Mouse (Mus musculus) hindbrain, embryonic 15.5 days (tissue): ENCODE results near the gene Cd300ld2. TPM values are rescaled to one million over a fixed set of nuclear protein-coding genes. Genes with fewer than 3 reads are reported as not detected.

Experiments used
- ATAC-seq: fragments of 200-750 bp; cut with Nextera tagmentation; 2 replicates; pipeline ENCODE4 v1.8.0; 2017; ENCODE audit warnings: low read depth, moderate number of reproducible peaks, moderate TSS enrichment; ENCODE audit not compliant: low FRiP score
- H3K27ac ChIP-seq: fragments of 300-500 bp; sonication (generic); replicated peaks from 2 replicates; pipeline ENCODE4 v1.5.1; 2015; ENCODE audit warnings: mild to moderate bottlenecking, inconsistent platforms
- H3K27me3 ChIP-seq: fragments of 300-500 bp; sonication (generic); 2 replicates; pipeline ENCODE4 v1.6.1; 2015; ENCODE audit warnings: control low read depth, inconsistent platforms
- H3K36me3 ChIP-seq: fragments of 300-500 bp; sonication (generic); 2 replicates; pipeline ENCODE4 v1.6.1; 2015; ENCODE audit warnings: control low read depth, inconsistent platforms
- H3K4me1 ChIP-seq: fragments of 300-500 bp; sonication (generic); replicated peaks from 2 replicates; pipeline ENCODE4 v1.6.1; 2015; ENCODE audit warnings: control low read depth, inconsistent platforms
- H3K4me2 ChIP-seq: fragments of 300-500 bp; sonication (generic); 2 replicates; pipeline ENCODE4 v1.6.1; 2015; ENCODE audit warnings: moderate library complexity, mild to moderate bottlenecking, inconsistent platforms
- H3K4me3 ChIP-seq: fragments of 300-500 bp; sonication (generic); 2 replicates; pipeline ENCODE4 v1.5.1; 2015; ENCODE audit warnings: mild to moderate bottlenecking, inconsistent platforms
- H3K9ac ChIP-seq: fragments of 300-500 bp; sonication (generic); 2 replicates; pipeline ENCODE4 v1.6.1; 2015; ENCODE audit warnings: inconsistent platforms
- H3K9me3 ChIP-seq: fragments of 300-500 bp; sonication (generic); 2 replicates; pipeline ENCODE4 v1.6.1; 2016; ENCODE audit warnings: control low read depth, inconsistent platforms
- WGBS: fragments of 180-500 bp; shearing (Covaris S2); methylation state at CpG from one replicate; pipeline ENCODE4 v1.1.7; 2015; 5-methylcytosine and 5-hydroxymethylcytosine counted together
- polyA plus RNA-seq: library from polyadenylated mRNA; unstranded; fragments of >200 nt; fragmentation: Nextera tagmentation; extraction: Ambion mirVana; gene quantifications from 2 replicates; pipeline ENCODE4 v1.2.1, GENCODE M21; 2015

Cd300ld2 gene
- polyA plus RNA-seq, 1 experiment from 2014 or later: not detected

DNA sequence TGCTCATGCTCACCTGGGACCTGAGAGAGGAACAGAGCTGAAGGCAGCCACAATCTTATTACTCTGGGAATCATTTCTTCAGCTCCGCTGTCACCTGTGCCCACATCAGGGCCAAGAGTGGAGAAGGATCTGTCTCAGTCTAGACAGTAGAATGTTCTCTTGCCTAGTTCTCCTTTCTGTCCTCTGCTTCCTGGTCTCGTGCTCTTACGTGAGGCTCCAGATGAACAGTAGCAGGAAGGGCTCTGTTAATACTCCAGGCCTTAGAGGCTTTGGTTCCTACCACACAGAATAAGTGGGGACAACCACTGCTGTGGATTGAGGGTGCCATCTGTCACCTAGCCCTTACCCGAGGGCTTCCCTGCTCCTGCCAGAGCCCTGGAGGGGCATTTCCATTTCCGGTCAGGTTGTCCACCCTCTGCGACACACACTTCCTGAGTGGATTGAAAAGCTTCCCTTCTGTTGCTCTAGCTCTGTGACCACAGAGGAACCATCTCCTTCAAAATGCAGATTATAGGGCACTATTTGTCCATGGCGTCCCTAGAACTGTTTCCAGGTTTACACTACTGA is 14.4 kb downstream of the Cd300ld2 start, which contains the start of gene Cd300c2:
Gene Cd300c2 (minus strand): TSS at position 407 of the 567 bp plus-strand sequence.
- no peaks in the 10 kb centered on the region for H3K9me3 ChIP-seq
- H3K4me3 ChIP-seq: no peak within 1 kb of the TSS
- H3K27ac ChIP-seq: no peak within 1 kb of the TSS
- no peak within 1 kb of the TSS for H3K4me2 ChIP-seq
- 87% methylated on average over 7 of the region's 7 CpGs for WGBS
- no peak within 1 kb of the TSS for H3K9ac ChIP-seq
- no peaks in the 10 kb centered on the region for H3K36me3 ChIP-seq
- no peaks in the 10 kb centered on the region for H3K4me1 ChIP-seq
- H3K27me3 ChIP-seq: no peaks in the 10 kb centered on the region
- no peak for ATAC-seq

DNA sequence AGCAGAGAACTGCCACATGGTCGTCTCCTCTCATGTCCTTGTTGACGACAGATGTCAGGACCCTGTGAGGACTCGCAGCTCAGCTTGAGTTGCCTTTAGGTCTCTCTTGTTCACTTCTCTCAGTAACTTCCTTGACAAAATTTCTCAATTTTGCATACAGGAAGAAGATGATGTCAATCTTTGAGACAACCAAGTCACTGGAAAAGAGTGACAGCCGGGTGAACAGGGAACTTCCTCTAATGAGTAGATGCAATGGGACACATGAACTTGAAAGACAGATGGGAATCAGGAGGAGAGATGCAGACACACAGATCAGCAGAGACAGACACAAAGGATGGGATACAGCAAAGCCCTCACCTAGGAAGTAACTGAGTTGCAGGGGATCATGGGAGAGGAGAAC is 26.2 kb downstream of the Cd300ld2 start, which contains the start of gene Cd300ld:
Gene Cd300ld (minus strand): TSS at position 130 of the 400 bp plus-strand sequence.
- H3K4me2 ChIP-seq: no peak within 1 kb of the TSS
- H3K27me3 ChIP-seq: no peaks in the 10 kb centered on the region
- H3K9ac ChIP-seq: no peak within 1 kb of the TSS
- no peaks in the 10 kb centered on the region for H3K36me3 ChIP-seq
- H3K4me1 ChIP-seq: no peaks in the 10 kb centered on the region
- WGBS: 84% methylated on average over 4 of the region's 4 CpGs
- ATAC-seq: no peak
- no peak within 1 kb of the TSS for H3K4me3 ChIP-seq
- H3K27ac ChIP-seq: no peak within 1 kb of the TSS
- no peaks in the 10 kb centered on the region for H3K9me3 ChIP-seq

DNA sequence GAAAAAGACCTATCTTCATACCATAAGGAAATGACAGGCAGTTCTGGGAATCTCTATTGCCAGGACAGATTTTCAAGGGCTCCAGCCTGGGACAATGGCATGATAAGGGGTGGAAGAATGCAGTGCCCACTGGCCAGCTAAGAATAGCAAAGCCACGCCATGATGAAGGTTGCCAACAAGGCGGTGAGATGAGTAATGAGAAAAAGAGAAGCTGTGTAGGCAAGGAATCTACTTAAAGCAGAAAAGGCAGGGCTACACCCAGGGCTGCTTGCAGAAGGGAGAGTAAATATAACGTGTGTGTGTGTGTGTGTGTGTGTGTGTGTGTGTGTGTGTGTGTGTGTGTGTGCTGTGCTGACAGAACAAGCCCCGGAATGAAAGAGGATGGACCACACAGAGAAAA is 34.1 kb downstream of the Cd300ld2 start:
- Histone ChIP-seq H3K9ac (no peak overlapping the region), H3K36me3 (no peaks in the 10 kb centered on the region), H3K4me2 (no peak overlapping the region), H3K27ac (no peak overlapping the region), H3K4me1 (no peaks in the 10 kb centered on the region), H3K4me3 (no peak overlapping the region), H3K27me3 (no peaks in the 10 kb centered on the region), H3K9me3 (peaks cover 4% of the 10 kb centered on the region; the same call in 1 of the 2 replicates)
- no peak for ATAC-seq
- 77% methylated on average over 4 of the region's 4 CpGs for WGBS

DNA sequence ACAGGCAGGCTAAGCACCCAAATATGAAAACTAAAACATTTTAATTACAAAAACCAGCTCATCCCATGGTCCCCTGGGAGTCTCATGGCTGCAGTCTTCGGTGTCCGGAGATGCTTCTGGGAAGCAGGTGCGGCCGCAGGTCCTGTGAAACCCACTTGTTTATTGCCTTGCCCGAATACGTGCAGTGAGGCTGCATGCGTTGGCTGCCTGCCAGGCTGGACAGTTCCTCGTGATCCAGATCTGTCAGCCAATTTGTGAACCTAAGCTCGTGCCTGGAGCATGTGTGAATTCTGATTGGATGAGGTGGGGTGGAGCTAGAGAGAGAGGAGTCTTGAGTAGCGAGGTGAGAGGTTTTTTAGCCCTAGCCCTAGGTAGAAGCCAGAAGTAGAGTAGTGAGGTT is 43.3 kb downstream of the Cd300ld2 start:
- Histone ChIP-seq H3K27ac (no peak overlapping the region), H3K27me3 (no peaks in the 10 kb centered on the region), H3K4me2 (no peak overlapping the region), H3K9me3 (no peaks in the 10 kb centered on the region; the same call in 1 of the 2 replicates), H3K4me1 (no peaks in the 10 kb centered on the region), H3K4me3 (no peak overlapping the region), H3K36me3 (no peaks in the 10 kb centered on the region), H3K9ac (no peak overlapping the region)
- 81% methylated on average over 10 of the region's 10 CpGs for WGBS
- no peak for ATAC-seq

DNA sequence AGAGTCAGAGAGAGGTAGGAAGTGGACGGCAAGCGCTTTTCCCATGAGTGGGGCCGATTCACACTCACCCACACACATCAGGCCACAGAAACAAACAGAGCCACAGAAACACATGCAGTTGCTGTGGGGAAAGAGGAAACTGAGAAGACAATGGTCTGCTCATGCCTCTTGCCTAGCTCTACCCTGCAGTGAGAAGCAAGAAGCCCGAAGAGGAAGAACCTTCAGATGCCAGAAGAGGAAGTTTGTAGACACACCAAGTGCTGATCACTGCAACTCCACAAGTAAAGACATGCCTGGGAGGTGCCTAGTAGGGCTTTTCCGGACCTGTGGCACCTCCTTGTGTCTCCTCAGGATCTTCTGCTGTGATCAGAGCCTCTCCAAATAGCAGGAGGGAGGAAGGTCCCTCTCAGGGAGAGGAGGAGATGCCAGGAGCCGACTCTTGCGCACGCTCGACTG is 47.2 kb downstream of the Cd300ld2 start, which contains the start of gene Cd300c:
Gene Cd300c (minus strand): TSS at position 406 of the 456 bp plus-strand sequence.
- no peaks in the 10 kb centered on the region for H3K4me1 ChIP-seq
- no peaks in the 10 kb centered on the region for H3K36me3 ChIP-seq
- no peaks in the 10 kb centered on the region for H3K9me3 ChIP-seq
- no peak for ATAC-seq
- H3K27ac ChIP-seq: no peak within 1 kb of the TSS
- 83% methylated on average over 9 of the region's 9 CpGs for WGBS
- H3K9ac ChIP-seq: no peak within 1 kb of the TSS
- H3K4me3 ChIP-seq: no peak within 1 kb of the TSS
- no peaks in the 10 kb centered on the region for H3K27me3 ChIP-seq
- H3K4me2 ChIP-seq: no peak within 1 kb of the TSS

DNA sequence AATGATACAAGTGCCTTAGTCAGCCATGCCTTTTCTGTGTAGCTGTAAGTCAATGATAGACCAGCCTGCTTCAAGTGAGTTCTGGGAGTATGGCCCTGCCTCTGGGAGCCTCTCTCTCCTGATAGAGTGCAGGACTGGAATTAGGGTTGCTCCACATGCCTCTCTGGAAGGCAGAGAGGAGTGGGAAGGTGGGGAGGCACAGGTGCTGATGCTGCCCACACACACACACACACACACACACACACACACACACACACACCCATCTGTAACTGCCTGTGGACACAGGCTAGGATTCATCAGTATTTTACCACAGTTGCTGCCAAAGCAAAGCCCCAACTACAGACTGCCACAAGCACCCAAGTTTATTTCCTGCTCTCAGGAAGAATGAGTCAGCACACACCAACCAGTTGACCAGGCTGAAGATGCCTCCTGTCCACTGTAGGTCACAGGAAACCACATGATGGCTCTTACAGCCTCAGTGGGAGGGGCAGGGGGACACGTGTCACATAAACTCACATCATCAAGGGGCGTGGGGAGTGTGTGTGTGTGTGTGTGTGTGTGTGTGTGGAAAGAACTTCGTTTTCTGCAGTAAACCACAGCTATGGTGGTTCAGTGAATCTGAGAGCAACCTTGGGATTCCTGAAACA is 50.7 kb downstream of the Cd300ld2 start:
- Histone ChIP-seq H3K4me2 (no peak overlapping the region), H3K36me3 (no peaks in the 10 kb centered on the region), H3K27me3 (no peaks in the 10 kb centered on the region), H3K27ac (no peak overlapping the region), H3K4me3 (no peak overlapping the region), H3K9ac (no peak overlapping the region), H3K4me1 (no peaks in the 10 kb centered on the region), H3K9me3 (no peaks in the 10 kb centered on the region)
- WGBS: 70% methylated on average over 3 of the region's 3 CpGs
- no peak for ATAC-seq

DNA sequence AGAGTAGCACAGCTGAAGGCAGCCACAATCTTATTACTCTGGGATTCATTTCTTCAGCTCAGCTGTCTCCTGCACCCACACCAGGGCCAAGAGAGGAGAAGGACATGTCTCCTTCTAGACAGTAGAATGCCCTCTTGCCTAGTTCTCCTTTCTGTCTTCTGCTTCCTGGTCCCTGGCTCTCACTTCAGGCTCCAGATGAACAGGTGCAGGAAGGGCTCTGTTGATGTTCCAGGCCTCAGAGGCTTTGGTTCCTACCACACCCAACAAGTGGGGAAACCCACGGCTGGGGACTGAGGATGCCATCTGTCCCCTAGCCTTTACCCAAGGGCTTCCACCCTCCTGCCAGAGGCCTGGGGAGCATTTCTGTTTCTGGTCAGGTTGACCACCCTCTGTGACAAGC is 55.6 kb downstream of the Cd300ld2 start:
- no peaks in the 10 kb centered on the region for H3K27me3 ChIP-seq
- 90% methylated on average over 1 of the region's 1 CpGs for WGBS

More for the DNA sequence above, 55.6 kb downstream of the Cd300ld2 start:
- Histone ChIP-seq H3K4me3 (no peak overlapping the region), H3K36me3 (no peaks in the 10 kb centered on the region), H3K27ac (no peak overlapping the region), H3K9me3 (no peaks in the 10 kb centered on the region), H3K9ac (no peak overlapping the region), H3K4me1 (no peaks in the 10 kb centered on the region), H3K4me2 (no peak overlapping the region)
- ATAC-seq: no peak

Other genes starting within 250 kb of the Cd300ld2 start
- 26.0 and 26.4 TPM in 2 replicates for gene Btbd17, start 220.2 kb downstream of the Cd300ld2 start, polyA plus RNA-seq
- gene Gpr142, start 217.3 kb downstream of the Cd300ld2 start, polyA plus RNA-seq: not detected in 2 replicates
- 8.5 and 11.6 TPM in 2 replicates for gene Gprc5c, start 165.0 kb downstream of the Cd300ld2 start, polyA plus RNA-seq
- 1.4 and 1.7 TPM in 2 replicates for gene Cd300a, start 126.2 kb downstream of the Cd300ld2 start, polyA plus RNA-seq
- 0.19 and 0.20 TPM in 2 replicates for gene Cd300lb, start 81.8 kb downstream of the Cd300ld2 start, polyA plus RNA-seq
- not detected in 2 replicates for gene Cd300c, start 47.0 kb downstream of the Cd300ld2 start, polyA plus RNA-seq
- 0.20 TPM in 1 of 2 replicates, not detected in the other for gene Cd300ld, start 26.3 kb downstream of the Cd300ld2 start, polyA plus RNA-seq
- gene Cd300c2, start 14.3 kb downstream of the Cd300ld2 start, polyA plus RNA-seq: 1.1 and 2.3 TPM in 2 replicates
- gene Cd300ld4, start 10.8 kb upstream of the Cd300ld2 start, polyA plus RNA-seq: not detected in 2 replicates
- not detected in 2 replicates for gene Cd300ld5, start 21.6 kb upstream of the Cd300ld2 start, polyA plus RNA-seq
- gene Cd300ld3, start 32.2 kb upstream of the Cd300ld2 start, polyA plus RNA-seq: not detected in 2 replicates
- not detected in 2 replicates for gene Cd300e, start 46.0 kb upstream of the Cd300ld2 start, polyA plus RNA-seq
- gene Rab37, start 75.2 kb upstream of the Cd300ld2 start, polyA plus RNA-seq: 0.62 and 0.77 TPM in 2 replicates
- gene Cd300lf, start 117.8 kb upstream of the Cd300ld2 start, polyA plus RNA-seq: 0.17 and 0.34 TPM in 2 replicates
- gene Slc9a3r1, start 147.1 kb upstream of the Cd300ld2 start, polyA plus RNA-seq: 68.7 and 70.2 TPM in 2 replicates
- 15.1 and 17.5 TPM in 2 replicates for gene Tmem104, start 171.3 kb upstream of the Cd300ld2 start, polyA plus RNA-seq
- gene Nat9, start 171.7 kb upstream of the Cd300ld2 start, polyA plus RNA-seq: 19.1 and 20.4 TPM in 2 replicates